Comparison of ENCODE assay signal across 28 mouse cellular contexts in genomic region chr2:77111095-77111494, GRCm38 (mm10). TPM values are rescaled to one million over a fixed set of nuclear protein-coding genes. Genes with fewer than 3 reads are reported as not detected.
"Had no signal": no experiment of that assay in that cellular context is flagged by ENCODE, and none has a peak within 500 bp of the region (broad histone marks: within the 10 kb centered on the region; RNA-seq: fewer than 3 reads in every experiment).

No protein-coding gene starts in this region.

- H3K4me2 ChIP-seq: embryonic facial prominence, embryonic 12.5 days; embryonic facial prominence, embryonic 13.5 days; embryonic facial prominence, embryonic 15.5 days; forebrain, embryonic 12.5 days; forebrain, embryonic 15.5 days had no signal

- ATAC-seq: forebrain, embryonic 14.5 days; forebrain, embryonic 15.5 days; forebrain, embryonic 16.5 days; forebrain, postnatal 0 days had no signal

- H3K27me3 ChIP-seq: embryonic facial prominence, embryonic 12.5 days; embryonic facial prominence, embryonic 13.5 days; embryonic facial prominence, embryonic 15.5 days; forebrain, embryonic 12.5 days; forebrain, embryonic 15.5 days had no signal

- DNase-seq: cerebellum, adult 2 months; cerebellum, adult 8-10 months; cerebellum, adult 9-10 months; cerebellum, adult 9-11 months; cerebellum, postnatal 10 days; cerebellum, postnatal 14 days; cerebellum, postnatal 25 days; cerebellum, postnatal 36 days; embryo, embryonic 11 days; forebrain, postnatal 0 days; gastrocnemius, adult 2 months; gastrocnemius, postnatal 10 days; gastrocnemius, postnatal 14 days; gastrocnemius, postnatal 25 days; gastrocnemius, postnatal 36 days; heart, adult 18-20 months; heart, adult 2 months had no signal

- H3K4me1 ChIP-seq: embryonic facial prominence, embryonic 15.5 days; forebrain, embryonic 10.5 days; forebrain, embryonic 12.5 days; forebrain, embryonic 15.5 days had no signal

- H3K9me3 ChIP-seq: embryonic facial prominence, embryonic 12.5 days; embryonic facial prominence, embryonic 13.5 days; embryonic facial prominence, embryonic 15.5 days; forebrain, embryonic 10.5 days; forebrain, embryonic 12.5 days; forebrain, embryonic 15.5 days; heart, embryonic 10.5 days had no signal

- H3K36me3 ChIP-seq: embryonic facial prominence, embryonic 12.5 days; embryonic facial prominence, embryonic 13.5 days; embryonic facial prominence, embryonic 15.5 days; forebrain, embryonic 10.5 days; forebrain, embryonic 12.5 days; forebrain, embryonic 15.5 days had no signal

- H3K4me3 ChIP-seq: embryonic facial prominence, embryonic 12.5 days; embryonic facial prominence, embryonic 13.5 days; embryonic facial prominence, embryonic 15.5 days; erythroblast, embryonic 14.5 days; forebrain, embryonic 10.5 days; forebrain, embryonic 12.5 days; forebrain, embryonic 15.5 days; gastrocnemius, adult 2 months; heart, adult 2 months; heart, embryonic 10.5 days had no signal

- H3K27ac ChIP-seq: embryonic facial prominence, embryonic 12.5 days; embryonic facial prominence, embryonic 13.5 days; embryonic facial prominence, embryonic 15.5 days; forebrain, embryonic 10.5 days; forebrain, embryonic 12.5 days; forebrain, embryonic 15.5 days; gastrocnemius, adult 2 months; heart, adult 2 months; heart, embryonic 10.5 days had no signal

- H3K9ac ChIP-seq: embryonic facial prominence, embryonic 12.5 days; embryonic facial prominence, embryonic 13.5 days; embryonic facial prominence, embryonic 15.5 days; forebrain, embryonic 12.5 days; forebrain, embryonic 15.5 days; forebrain, postnatal 0 days had no signal

RNA-seq across cellular contexts. Expression of gene Ccdc141, which starts 59.3 kb away (rescaled TPM):
- total RNA-seq: granulocyte monocyte progenitor cell, adult 5-6 weeks had no signal
